Mouse (Mus musculus) midbrain, embryonic 15.5 days (tissue): Measurements from ENCODE around the gene Aadacl2. TPM values are rescaled to one million over a fixed set of nuclear protein-coding genes. Genes with fewer than 3 reads are reported as not detected.

Experiments used
- ATAC-seq: fragments of 200-750 bp; cut with Nextera tagmentation; replicated peaks from 2 replicates; pipeline ENCODE4 v1.8.0; 2017; ENCODE audit warnings: moderate TSS enrichment
- H3K27ac ChIP-seq: fragments of 300-500 bp; sonication (generic); 2 replicates; pipeline ENCODE4 v1.5.1; 2015; ENCODE audit warnings: mild to moderate bottlenecking, inconsistent platforms
- H3K27me3 ChIP-seq: fragments of 300-500 bp; sonication (generic); replicated peaks from 2 replicates; pipeline ENCODE4 v1.6.1; 2015; ENCODE audit warnings: inconsistent platforms
- H3K36me3 ChIP-seq: fragments of 300-500 bp; sonication (generic); replicated peaks from 2 replicates; pipeline ENCODE4 v1.6.1; 2015; ENCODE audit warnings: inconsistent platforms
- H3K4me1 ChIP-seq: fragments of 300-500 bp; sonication (generic); 2 replicates; pipeline ENCODE4 v1.6.1; 2015; ENCODE audit warnings: inconsistent platforms
- H3K4me2 ChIP-seq: fragments of 300-500 bp; sonication (generic); 2 replicates; pipeline ENCODE4 v1.6.1; 2015; ENCODE audit warnings: inconsistent platforms, mild to moderate bottlenecking, moderate library complexity
- H3K4me3 ChIP-seq: fragments of 300-500 bp; sonication (generic); 2 replicates; pipeline ENCODE4 v1.5.1; 2015; ENCODE audit warnings: mild to moderate bottlenecking, inconsistent platforms
- H3K9ac ChIP-seq: fragments of 300-500 bp; sonication (generic); 2 replicates; pipeline ENCODE4 v1.6.1; 2015; ENCODE audit warnings: mild to moderate bottlenecking, inconsistent platforms
- H3K9me3 ChIP-seq: fragments of 300-500 bp; sonication (generic); 2 replicates; pipeline ENCODE4 v1.6.1; 2016; ENCODE audit warnings: inconsistent platforms
- WGBS: fragments of 180-500 bp; shearing (Covaris S2); methylation state at CpG from one replicate; pipeline ENCODE4 v1.1.7; 2015; ENCODE audit warnings: mixed read lengths; 5-methylcytosine and 5-hydroxymethylcytosine counted together
- polyA plus RNA-seq: library from polyadenylated mRNA; unstranded; fragments of >200 nt; fragmentation: Nextera tagmentation; extraction: Ambion mirVana; gene quantifications from 2 replicates; pipeline ENCODE4 v1.2.1, GENCODE M21; 2015

Aadacl2 gene
- not detected in 2 replicates for polyA plus RNA-seq

DNA sequence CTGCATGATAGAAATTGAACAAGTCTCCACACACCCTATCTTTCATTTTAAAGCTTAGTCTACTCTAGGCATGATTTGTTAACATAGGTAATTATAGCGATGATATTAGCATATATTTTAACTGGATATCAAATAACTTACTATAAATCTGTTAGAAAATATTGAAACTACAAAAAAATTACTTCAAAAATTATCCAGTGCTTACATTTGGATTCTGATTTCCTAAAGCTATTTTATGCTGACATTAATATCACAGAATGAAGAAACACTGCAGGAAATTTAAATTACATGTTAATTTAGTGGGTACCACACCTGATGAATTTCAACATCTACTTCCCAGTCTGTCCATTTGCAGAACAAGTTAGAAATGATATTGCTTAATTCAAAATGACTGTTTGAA is at the start of gene Aadacl2:
Gene Aadacl2 (plus strand): TSS at position 301 of the 400 bp plus-strand sequence.
- H3K36me3 ChIP-seq = no peaks in the 10 kb centered on the region
- 91% methylated on average over 1 of the region's 1 CpGs for WGBS
- no peaks in the 10 kb centered on the region for H3K9me3 ChIP-seq
- H3K27ac ChIP-seq = no peak within 1 kb of the TSS
- no peak within 1 kb of the TSS for H3K4me3 ChIP-seq
- no peaks in the 10 kb centered on the region for H3K4me1 ChIP-seq
- no peak within 1 kb of the TSS for H3K9ac ChIP-seq
- no peak for ATAC-seq
- H3K27me3 ChIP-seq = no peaks in the 10 kb centered on the region
- no peak within 1 kb of the TSS for H3K4me2 ChIP-seq

DNA sequence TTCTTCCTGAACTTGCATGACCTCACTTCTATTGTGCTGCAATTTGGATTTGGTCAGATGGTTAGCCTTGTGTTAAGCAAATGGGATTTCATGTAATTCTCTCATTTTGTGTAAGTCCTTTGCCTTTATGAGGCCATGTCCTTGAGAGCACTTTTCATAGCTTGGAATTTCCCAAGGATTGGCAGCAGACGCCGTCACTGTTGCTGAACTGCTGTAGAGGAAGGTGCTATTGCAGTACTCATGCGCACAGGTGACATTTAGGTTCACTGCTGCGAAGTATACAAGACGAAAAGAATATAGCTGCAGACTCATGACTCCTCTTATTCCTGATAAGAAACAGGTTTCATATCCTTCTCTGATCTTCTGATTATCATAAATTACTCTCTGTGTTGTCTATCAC is 35.7 kb upstream of the Aadacl2 start:
- no peak overlapping the region for H3K4me3 ChIP-seq
- H3K4me2 ChIP-seq = no peak overlapping the region
- no peaks in the 10 kb centered on the region for H3K36me3 ChIP-seq
- H3K9ac ChIP-seq = no peak overlapping the region
- no peaks in the 10 kb centered on the region for H3K9me3 ChIP-seq
- ATAC-seq = no peak
- no peak overlapping the region for H3K27ac ChIP-seq
- no peaks in the 10 kb centered on the region for H3K4me1 ChIP-seq
- 83% methylated on average over 5 of the region's 5 CpGs for WGBS
- H3K27me3 ChIP-seq = no peaks in the 10 kb centered on the region

DNA sequence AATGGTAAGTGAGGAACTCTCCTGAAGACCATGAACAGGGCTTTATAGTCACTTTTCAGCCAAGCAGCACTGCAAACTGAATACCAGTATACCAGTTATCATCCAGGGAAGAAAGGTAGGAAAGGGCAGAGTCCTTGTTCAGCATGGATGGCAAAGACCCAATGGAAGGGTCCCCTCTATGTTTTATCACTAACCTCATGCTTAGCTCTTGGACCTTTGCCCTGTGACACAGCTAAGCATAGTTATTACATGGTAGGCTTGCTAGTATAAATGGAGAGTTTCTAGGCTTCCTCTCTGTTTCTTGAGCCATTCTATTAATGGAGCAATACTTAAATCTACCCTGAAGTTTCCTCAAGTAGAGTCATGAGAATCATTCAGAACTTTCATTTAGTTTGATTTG is 32.0 kb upstream of the Aadacl2 start:
- Histone ChIP-seq H3K4me2 (no peak overlapping the region), H3K4me3 (no peak overlapping the region), H3K9ac (no peak overlapping the region), H3K4me1 (no peaks in the 10 kb centered on the region), H3K27ac (no peak overlapping the region), H3K27me3 (no peaks in the 10 kb centered on the region), H3K9me3 (no peaks in the 10 kb centered on the region), H3K36me3 (no peaks in the 10 kb centered on the region)
- ATAC-seq = no peak

DNA sequence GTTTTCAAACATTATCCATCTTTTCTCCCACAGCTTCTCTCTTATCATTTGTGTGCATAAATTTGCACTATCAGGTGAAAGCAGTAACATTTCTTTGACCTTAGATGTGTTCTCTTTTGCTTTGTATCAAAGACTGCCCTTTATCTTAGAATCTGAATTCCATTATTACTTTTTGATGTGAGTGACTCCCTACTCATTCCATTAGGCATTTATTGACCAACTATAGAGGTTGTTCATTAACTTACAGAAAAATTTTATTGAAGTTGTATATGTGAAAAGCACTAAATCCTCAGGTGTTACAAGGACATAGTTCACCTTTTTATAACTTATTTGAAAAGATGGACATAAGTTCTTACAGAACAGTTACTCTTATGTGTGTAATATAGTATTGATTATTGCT is 2.9 kb upstream of the Aadacl2 start:
- Histone ChIP-seq H3K4me1 (no peaks in the 10 kb centered on the region), H3K9me3 (no peaks in the 10 kb centered on the region), H3K27ac (no peak overlapping the region), H3K27me3 (no peaks in the 10 kb centered on the region), H3K9ac (no peak overlapping the region), H3K4me2 (no peak overlapping the region), H3K4me3 (no peak overlapping the region), H3K36me3 (no peaks in the 10 kb centered on the region)
- no peak for ATAC-seq

DNA sequence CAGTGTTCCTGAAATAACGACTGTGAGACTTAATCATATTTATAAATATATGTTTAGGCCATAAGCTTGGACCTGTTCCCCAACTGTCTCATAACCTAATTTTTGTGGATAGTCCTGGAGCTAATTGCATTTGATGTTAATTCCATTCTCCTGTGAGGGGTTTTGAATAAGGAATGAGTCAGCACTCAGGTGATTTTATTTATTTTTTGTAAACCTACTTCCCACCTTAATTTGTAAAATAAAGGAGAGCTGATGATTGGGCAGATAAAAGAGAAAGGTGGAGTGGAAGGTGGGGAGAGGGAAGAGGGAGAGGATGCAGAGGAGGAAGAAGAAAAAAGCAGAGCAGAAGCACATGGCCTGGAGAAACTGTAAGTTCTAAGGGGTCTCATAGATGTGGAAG is 18.9 kb downstream of the Aadacl2 start, which contains the start of gene Aadac:
Gene Aadac (plus strand): TSS at position 301 of the 400 bp plus-strand sequence.
- Histone ChIP-seq H3K9me3 (no peaks in the 10 kb centered on the region), H3K36me3 (no peaks in the 10 kb centered on the region), H3K27me3 (no peaks in the 10 kb centered on the region), H3K4me3 (no peak within 1 kb of the TSS), H3K4me1 (no peaks in the 10 kb centered on the region), H3K27ac (no peak within 1 kb of the TSS), H3K9ac (no peak within 1 kb of the TSS), H3K4me2 (no peak within 1 kb of the TSS)
- no peak for ATAC-seq
- 79% methylated on average over 1 of the region's 1 CpGs for WGBS

DNA sequence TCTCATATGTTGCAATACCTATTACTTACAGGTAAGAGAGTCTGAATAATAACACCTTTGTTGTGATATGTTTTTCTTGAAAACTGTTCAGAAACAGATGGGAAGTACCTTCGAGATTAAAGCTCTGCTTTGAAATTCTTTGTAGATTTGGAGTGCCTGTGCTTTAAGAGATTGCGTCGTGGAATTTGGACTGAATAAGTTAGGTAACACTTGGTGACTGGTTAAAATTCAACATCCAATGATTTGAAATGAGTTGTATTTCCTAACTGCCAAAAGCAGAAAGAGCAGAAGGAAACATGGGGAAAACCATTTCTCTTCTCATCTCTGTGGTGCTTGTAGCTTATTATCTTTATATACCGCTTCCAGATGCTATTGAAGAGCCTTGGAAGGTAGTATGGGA is 25.0 kb downstream of the Aadacl2 start:
- Histone ChIP-seq H3K36me3 (no peaks in the 10 kb centered on the region), H3K27me3 (no peaks in the 10 kb centered on the region), H3K9me3 (no peaks in the 10 kb centered on the region), H3K27ac (no peak overlapping the region), H3K9ac (no peak overlapping the region), H3K4me3 (no peak overlapping the region), H3K4me2 (no peak overlapping the region), H3K4me1 (no peaks in the 10 kb centered on the region)
- ATAC-seq = no peak
- WGBS = 87% methylated on average over 4 of the region's 4 CpGs

DNA sequence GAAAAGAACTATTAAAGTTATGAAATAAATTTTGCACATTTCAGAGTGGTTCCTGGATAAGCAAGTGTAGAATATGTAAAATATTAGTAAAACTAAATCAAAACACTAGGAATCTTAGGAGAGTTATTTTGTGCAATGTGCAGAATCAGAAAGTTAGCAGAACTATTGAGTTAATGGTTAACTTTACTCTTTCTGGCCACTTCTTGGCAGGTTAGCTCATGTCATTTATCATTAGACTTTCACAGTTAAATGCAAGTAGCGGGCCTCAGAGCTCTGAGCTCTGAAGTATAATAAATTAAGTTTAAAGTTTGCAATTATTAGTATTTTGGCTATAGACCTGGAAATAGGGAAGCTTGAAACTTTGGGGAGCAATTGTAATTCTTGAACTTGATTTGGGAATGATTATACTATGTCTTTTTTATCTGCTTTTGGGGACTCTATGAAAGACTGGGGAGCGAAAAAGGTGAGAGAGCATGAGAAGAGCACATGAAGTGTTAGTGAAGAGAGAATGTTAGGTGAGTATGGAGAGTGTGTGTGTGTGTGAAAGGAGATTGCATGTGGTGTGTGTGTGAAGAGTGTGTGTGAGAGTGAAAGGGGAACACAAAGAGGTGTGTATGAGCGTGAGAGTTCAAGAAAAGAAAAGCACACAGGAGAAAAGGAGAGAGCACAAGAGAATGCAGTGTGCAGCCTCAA is 39.8 kb downstream of the Aadacl2 start:
- no peaks in the 10 kb centered on the region for H3K36me3 ChIP-seq
- H3K4me1 ChIP-seq = no peaks in the 10 kb centered on the region
- no peak for ATAC-seq
- H3K9ac ChIP-seq = no peak overlapping the region
- no peaks in the 10 kb centered on the region for H3K9me3 ChIP-seq
- no peak overlapping the region for H3K4me3 ChIP-seq
- H3K27ac ChIP-seq = no peak overlapping the region
- no peak overlapping the region for H3K4me2 ChIP-seq
- 88% methylated on average over 3 of the region's 3 CpGs for WGBS
- H3K27me3 ChIP-seq = no peaks in the 10 kb centered on the region

DNA sequence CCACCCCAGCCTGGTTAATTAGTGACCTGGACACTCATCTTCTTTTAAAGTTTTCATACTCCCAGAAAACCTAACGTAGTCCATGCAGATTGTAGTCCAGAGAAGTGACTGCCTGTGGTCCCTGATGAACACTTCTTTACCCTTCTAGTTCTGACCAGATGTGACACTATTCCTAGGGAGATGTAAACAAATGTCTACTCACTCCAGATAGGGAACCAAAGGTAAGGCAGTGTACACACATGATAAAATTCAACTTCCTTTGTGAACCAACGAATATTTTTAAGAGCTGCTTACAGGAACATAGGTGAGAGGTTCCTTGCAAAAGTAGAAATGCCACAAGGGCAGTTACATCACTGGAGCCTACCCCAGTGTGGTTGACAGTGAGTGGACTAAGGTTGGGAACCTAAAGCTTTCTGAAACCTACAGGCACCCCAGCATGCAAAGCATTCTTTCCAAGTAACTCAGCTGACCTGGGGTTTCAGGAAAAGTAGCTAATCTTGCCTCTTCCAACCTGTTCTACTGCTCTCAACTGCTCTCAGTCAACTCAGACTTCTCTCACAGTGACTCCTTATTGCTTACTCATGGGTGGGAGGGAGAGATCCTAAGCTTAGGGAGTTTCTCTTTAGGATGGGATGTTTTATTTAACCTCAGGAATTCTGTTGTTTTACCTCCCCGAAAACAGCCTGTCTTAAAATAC is 46.8 kb downstream of the Aadacl2 start:
- Histone ChIP-seq H3K9me3 (no peaks in the 10 kb centered on the region), H3K4me2 (no peak overlapping the region), H3K36me3 (no peaks in the 10 kb centered on the region), H3K27ac (no peak overlapping the region), H3K4me3 (no peak overlapping the region), H3K27me3 (no peaks in the 10 kb centered on the region), H3K9ac (no peak overlapping the region), H3K4me1 (no peaks in the 10 kb centered on the region)
- WGBS = 87% methylated on average over 3 of the region's 3 CpGs
- ATAC-seq = no peak

DNA sequence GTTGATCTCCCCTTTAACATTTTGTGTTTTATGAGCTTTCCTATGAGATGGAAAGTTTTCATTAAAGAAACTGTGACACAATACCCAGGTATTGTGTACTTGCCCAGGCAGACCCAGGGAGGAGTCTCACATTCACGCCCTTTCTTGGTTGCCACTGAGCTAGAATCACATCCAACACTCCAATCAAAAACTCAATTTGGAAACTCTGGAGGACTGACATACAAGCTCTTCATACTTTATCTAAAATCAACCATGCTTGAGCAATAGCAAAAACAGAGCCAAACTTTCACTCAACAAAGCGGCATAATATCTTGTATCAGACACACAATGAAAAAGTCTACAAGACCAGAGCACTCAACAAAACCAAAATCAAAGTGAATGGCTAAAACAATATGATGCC is 47.4 kb downstream of the Aadacl2 start:
- H3K27me3 ChIP-seq = no peaks in the 10 kb centered on the region
- no peaks in the 10 kb centered on the region for H3K36me3 ChIP-seq
- WGBS = 95% methylated on average over 2 of the region's 2 CpGs
- no peak overlapping the region for H3K4me2 ChIP-seq
- no peak overlapping the region for H3K4me3 ChIP-seq
- ATAC-seq = no peak
- H3K27ac ChIP-seq = no peak overlapping the region
- no peaks in the 10 kb centered on the region for H3K9me3 ChIP-seq
- H3K4me1 ChIP-seq = no peaks in the 10 kb centered on the region
- H3K9ac ChIP-seq = no peak overlapping the region

DNA sequence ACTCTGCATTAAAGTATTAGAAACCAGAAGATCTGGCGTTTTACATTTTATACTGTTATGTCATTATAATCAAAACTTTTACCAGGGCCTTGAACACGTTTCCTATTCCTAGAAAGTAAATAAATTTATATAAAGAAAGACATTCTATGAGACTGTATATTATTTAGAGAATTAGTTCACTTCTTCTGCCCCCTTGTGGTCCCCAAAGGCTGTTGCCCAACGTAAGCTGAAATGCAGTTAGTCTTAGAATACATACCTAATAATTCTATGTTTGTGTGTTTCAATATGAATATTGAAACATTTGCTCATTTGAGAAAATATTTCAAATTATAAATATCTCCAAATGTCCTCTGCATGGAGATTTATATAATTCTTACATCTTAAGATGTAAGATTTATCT is 49.9 kb downstream of the Aadacl2 start:
- Histone ChIP-seq H3K4me2 (no peak overlapping the region), H3K27ac (no peak overlapping the region), H3K9ac (no peak overlapping the region), H3K27me3 (no peaks in the 10 kb centered on the region), H3K9me3 (no peaks in the 10 kb centered on the region), H3K4me1 (no peaks in the 10 kb centered on the region), H3K36me3 (no peaks in the 10 kb centered on the region), H3K4me3 (no peak overlapping the region)
- WGBS = 28% methylated on average over 3 of the region's 3 CpGs
- ATAC-seq = no peak

DNA sequence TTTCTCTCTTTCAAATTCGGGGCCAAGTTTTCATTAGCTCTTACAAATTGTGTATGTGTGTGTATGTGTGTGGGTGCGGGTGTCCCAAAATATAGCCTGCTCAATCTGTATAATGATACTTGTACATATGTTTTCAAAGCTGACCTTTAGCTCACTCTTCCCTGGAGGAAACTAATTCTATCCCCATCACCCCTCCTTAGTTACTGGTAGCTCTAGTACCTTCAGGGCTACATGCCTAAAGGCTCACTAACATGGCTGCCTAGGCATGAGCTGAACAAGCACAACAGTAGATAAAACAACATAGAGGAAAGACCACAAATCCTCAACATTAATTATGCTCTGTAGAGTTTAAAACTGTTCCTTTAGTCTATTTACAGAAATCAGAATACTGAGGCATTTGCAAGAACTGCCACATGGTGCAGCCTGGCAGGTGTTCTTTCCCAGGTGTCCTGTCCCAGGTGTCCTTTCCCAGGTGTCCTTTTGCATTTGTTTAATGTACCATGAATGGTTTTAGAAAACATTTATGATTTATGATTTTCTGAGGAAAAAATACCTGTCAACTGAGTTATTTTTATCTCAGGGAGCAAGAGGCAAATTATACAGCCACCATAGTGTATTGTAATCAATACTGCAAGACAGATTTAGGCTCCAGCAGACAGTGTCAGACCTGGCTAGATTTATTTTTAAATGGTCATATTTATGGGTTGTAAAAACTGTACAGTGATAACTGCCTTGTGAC is 50.7 kb downstream of the Aadacl2 start:
- 84% methylated on average over 2 of the region's 2 CpGs for WGBS
- Histone ChIP-seq H3K36me3 (no peaks in the 10 kb centered on the region), H3K27ac (no peak overlapping the region), H3K9ac (no peak overlapping the region), H3K4me2 (no peak overlapping the region), H3K27me3 (no peaks in the 10 kb centered on the region), H3K4me1 (no peaks in the 10 kb centered on the region), H3K9me3 (no peaks in the 10 kb centered on the region), H3K4me3 (no peak overlapping the region)
- ATAC-seq = no peak

DNA sequence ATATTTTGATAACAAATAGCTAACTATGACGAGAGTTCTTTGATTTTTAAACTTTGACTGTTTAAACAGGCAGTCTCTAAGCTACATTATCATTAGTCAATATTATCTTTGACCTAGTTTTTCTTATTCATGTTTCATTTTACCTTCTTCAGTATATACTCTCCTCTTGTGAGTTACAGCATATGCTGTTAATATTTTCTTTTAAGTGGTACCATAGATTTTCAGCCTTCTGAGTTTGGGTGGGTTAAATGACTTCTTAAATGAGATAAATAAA is 51.2 kb downstream of the Aadacl2 start:
- H3K4me2 ChIP-seq = no peak overlapping the region
- WGBS = 79% methylated on average over 1 of the region's 1 CpGs
- no peak overlapping the region for H3K27ac ChIP-seq
- no peak overlapping the region for H3K9ac ChIP-seq
- H3K36me3 ChIP-seq = no peaks in the 10 kb centered on the region
- no peak overlapping the region for H3K4me3 ChIP-seq
- no peaks in the 10 kb centered on the region for H3K27me3 ChIP-seq
- H3K9me3 ChIP-seq = no peaks in the 10 kb centered on the region
- no peaks in the 10 kb centered on the region for H3K4me1 ChIP-seq
- no peak for ATAC-seq
